Mouse (Mus musculus) forebrain, embryonic 14.5 days (tissue): ENCODE measurements around the gene Hsd11b2. TPM values are rescaled to one million over a fixed set of nuclear protein-coding genes. Genes with fewer than 3 reads are reported as not detected.

Experiments
- ATAC-seq: fragments of 200-750 bp; cut with Nextera tagmentation; 2 replicates; pipeline ENCODE4 v1.8.0; 2017; ENCODE audit warnings: mild to moderate bottlenecking, moderate library complexity
- DNase-seq: peaks from one replicate; pipeline ENCODE4 v3.0.0-alpha.2; 2015; ENCODE audit warnings: low spot score
- H3K27ac ChIP-seq: fragments of 300-500 bp; sonication (generic); 2 replicates; pipeline ENCODE4 v1.5.1; 2014; ENCODE audit warnings: low read depth, mild to moderate bottlenecking, control low read depth, low read length, moderate library complexity
- H3K27me3 ChIP-seq: fragments of 300-500 bp; sonication (generic); replicated peaks from 2 replicates; pipeline ENCODE4 v1.6.1; 2014; ENCODE audit warnings: low read length, control low read depth, mixed read lengths; ENCODE audit not compliant: control insufficient read depth, insufficient read depth
- H3K36me3 ChIP-seq: fragments of 300-500 bp; sonication (generic); 2 replicates; pipeline ENCODE4 v1.6.1; 2014; ENCODE audit warnings: low read length, control low read depth; ENCODE audit not compliant: control insufficient read depth, insufficient read depth
- H3K4me1 ChIP-seq: fragments of 300-500 bp; sonication (generic); 2 replicates; pipeline ENCODE4 v1.6.1; 2014; ENCODE audit warnings: antibody characterized with exemption, low read length, control low read depth; ENCODE audit not compliant: control insufficient read depth, insufficient read depth
- H3K4me2 ChIP-seq: fragments of 300-500 bp; sonication (generic); 2 replicates; pipeline ENCODE4 v1.6.1; 2014; ENCODE audit warnings: mild to moderate bottlenecking, control low read depth, low read length
- H3K4me3 ChIP-seq: fragments of 300-500 bp; sonication (generic); 2 replicates; pipeline ENCODE4 v1.5.1; 2014; ENCODE audit warnings: low read depth, low read length, control low read depth
- H3K9ac ChIP-seq: fragments of 300-500 bp; sonication (generic); 2 replicates; pipeline ENCODE4 v1.6.1; 2014; ENCODE audit warnings: mild to moderate bottlenecking, low read length, control low read depth, moderate library complexity
- H3K9me3 ChIP-seq: fragments of 300-500 bp; sonication (generic); replicated peaks from 2 replicates; pipeline ENCODE4 v1.6.1; 2016; ENCODE audit warnings: low read length, control low read depth, mixed read lengths; ENCODE audit not compliant: control insufficient read depth
- WGBS: fragments of 180-500 bp; shearing (Covaris S2); extraction: QIAGEN DNeasy Blood & Tissue Kit; methylation state at CpG from one replicate; pipeline ENCODE4 v1.1.7; 2014; 5-methylcytosine and 5-hydroxymethylcytosine counted together
- polyA plus RNA-seq: library from polyadenylated mRNA; unstranded; fragments of >200 nt; fragmentation: Nextera tagmentation; extraction: Ambion mirVana; gene quantifications from 2 replicates; pipeline ENCODE4 v1.2.1, GENCODE M21; 2014

The Hsd11b2 gene
- polyA plus RNA-seq, 1 experiment from 2014 or later: 1.1 TPM

GRCm38 (mm10) chr8:105514656-105515055 lies 3.9 kb upstream of the Hsd11b2 start:
- H3K9me3 ChIP-seq: no peaks in the 10 kb centered on the region
- 81% methylated on average over 5 of the region's 5 CpGs for WGBS
- peaks cover 15% of the 10 kb centered on the region for H3K27me3 ChIP-seq
- H3K4me3 ChIP-seq: no peak overlapping the region
- ATAC-seq (no peak), DNase-seq (no peak)
- no peak overlapping the region for H3K9ac ChIP-seq
- no peak overlapping the region for H3K27ac ChIP-seq
- no peaks in the 10 kb centered on the region for H3K36me3 ChIP-seq
- peaks cover 6% of the 10 kb centered on the region; the same call in 1 of the 2 replicates for H3K4me1 ChIP-seq
- no peak overlapping the region for H3K4me2 ChIP-seq

- peak overlapping the region; percentile 43; the same call in 1 of the 2 replicates for H3K9ac ChIP-seq
- 13% methylated on average over 12 of the region's 12 CpGs for WGBS
These were observed 2.4 kb upstream of the Hsd11b2 start for GRCm38 (mm10) chr8:105516018-105516645.

GRCm38 (mm10) chr8:105517346-105517745 lies 1.2 kb upstream of the Hsd11b2 start:
- ATAC-seq (no peak), DNase-seq (no peak)
- Histone ChIP-seq H3K27me3 (peaks cover 15% of the 10 kb centered on the region), H3K27ac (no peak overlapping the region), H3K4me1 (peaks cover 11% of the 10 kb centered on the region), H3K4me3 (no peak overlapping the region), H3K9ac (no peak overlapping the region), H3K4me2 (no peak overlapping the region), H3K36me3 (0 out of 2 replicates have a peak, but pooled peaks cover 5% of the 10 kb centered on the region), H3K9me3 (no peaks in the 10 kb centered on the region)
- 52% methylated on average over 8 of the region's 8 CpGs for WGBS

More at GRCm38 (mm10) chr8:105516018-105516645, 2.4 kb upstream of the Hsd11b2 start:
- Histone ChIP-seq H3K27me3 (peaks cover 15% of the 10 kb centered on the region), H3K4me3 (no peak overlapping the region), H3K4me1 (peaks cover 10% of the 10 kb centered on the region), H3K9me3 (no peaks in the 10 kb centered on the region), H3K36me3 (no peaks in the 10 kb centered on the region), H3K4me2 (peak overlapping the region; percentile 39), H3K27ac (no peak overlapping the region)
- peak; percentile 54 for ATAC-seq
- peak; percentile 85 for DNase-seq

GRCm38 (mm10) chr8:105519591-105519990 lies 1.0 kb downstream of the Hsd11b2 start:
- no peak overlapping the region for H3K27ac ChIP-seq
- H3K4me1 ChIP-seq: peaks cover 11% of the 10 kb centered on the region
- H3K9me3 ChIP-seq: no peaks in the 10 kb centered on the region
- DNase-seq: no peak
- H3K4me3 ChIP-seq: peak overlapping the region; percentile 42
- no peak for ATAC-seq
- peaks cover 20% of the 10 kb centered on the region for H3K36me3 ChIP-seq
- H3K4me2 ChIP-seq: peak overlapping the region; percentile 76; the same call in 1 of the 2 replicates
- 11% methylated on average over 2 of the region's 2 CpGs for WGBS
- H3K9ac ChIP-seq: peak overlapping the region; percentile 66; the same call in 1 of the 2 replicates
- peaks cover 15% of the 10 kb centered on the region for H3K27me3 ChIP-seq

GRCm38 (mm10) chr8:105520521-105520920 lies 2.0 kb downstream of the Hsd11b2 start:
- Histone ChIP-seq H3K9ac (no peak overlapping the region), H3K4me1 (peaks cover 11% of the 10 kb centered on the region), H3K27ac (0 out of 2 replicates have a peak overlapping the region, but pooled peaks have one; percentile 21), H3K4me3 (no peak overlapping the region), H3K9me3 (no peaks in the 10 kb centered on the region), H3K36me3 (peaks cover 28% of the 10 kb centered on the region), H3K27me3 (peaks cover 15% of the 10 kb centered on the region), H3K4me2 (no peak overlapping the region)
- DNase-seq (no peak), ATAC-seq (no peak)
- WGBS: 25% methylated on average over 5 of the region's 5 CpGs

GRCm38 (mm10) chr8:105521061-105521460 lies 2.5 kb downstream of the Hsd11b2 start:
- no peak for ATAC-seq
- Histone ChIP-seq H3K9me3 (no peaks in the 10 kb centered on the region), H3K4me2 (no peak overlapping the region), H3K27me3 (peaks cover 15% of the 10 kb centered on the region), H3K27ac (peak overlapping the region; percentile 21; the same call in 1 of the 2 replicates), H3K9ac (no peak overlapping the region), H3K4me1 (peaks cover 11% of the 10 kb centered on the region), H3K36me3 (peaks cover 28% of the 10 kb centered on the region), H3K4me3 (no peak overlapping the region)
- WGBS: 2% methylated on average over 3 of the region's 3 CpGs
- peak; percentile 20 for DNase-seq

- Histone ChIP-seq H3K27ac (no peak overlapping the region), H3K4me2 (no peak overlapping the region), H3K27me3 (peaks cover 5% of the 10 kb centered on the region), H3K36me3 (peaks cover 33% of the 10 kb centered on the region), H3K4me1 (peaks cover 8% of the 10 kb centered on the region), H3K9ac (no peak overlapping the region), H3K9me3 (no peaks in the 10 kb centered on the region), H3K4me3 (no peak overlapping the region)
- ATAC-seq (no peak), DNase-seq (no peak)
- WGBS: 89% methylated on average over 21 of the region's 21 CpGs
These were observed 3.6 kb downstream of the Hsd11b2 start for GRCm38 (mm10) chr8:105521995-105522769.

- no peak overlapping the region for H3K4me3 ChIP-seq
- no peak overlapping the region for H3K4me2 ChIP-seq
- ATAC-seq (no peak), DNase-seq (no peak)
- no peak overlapping the region for H3K27ac ChIP-seq
- no peak overlapping the region for H3K9ac ChIP-seq
- peaks cover 4% of the 10 kb centered on the region; the same call in 1 of the 2 replicates for H3K27me3 ChIP-seq
- peaks cover 35% of the 10 kb centered on the region for H3K36me3 ChIP-seq
- 91% methylated on average over 9 of the region's 9 CpGs for WGBS
- H3K4me1 ChIP-seq: peaks cover 8% of the 10 kb centered on the region
- no peaks in the 10 kb centered on the region for H3K9me3 ChIP-seq
These were observed 4.3 kb downstream of the Hsd11b2 start for GRCm38 (mm10) chr8:105522890-105523289.

- H3K27ac ChIP-seq: no peak overlapping the region
- 84% methylated on average over 2 of the region's 2 CpGs for WGBS
- ATAC-seq: no peak
- H3K4me3 ChIP-seq: no peak overlapping the region
- H3K27me3 ChIP-seq: no peaks in the 10 kb centered on the region
- H3K4me2 ChIP-seq: no peak overlapping the region
- no peaks in the 10 kb centered on the region for H3K9me3 ChIP-seq
- H3K4me1 ChIP-seq: no peaks in the 10 kb centered on the region
- DNase-seq: no peak
- peaks cover 46% of the 10 kb centered on the region for H3K36me3 ChIP-seq
- no peak overlapping the region for H3K9ac ChIP-seq
These were observed 8.6 kb downstream of the Hsd11b2 start for GRCm38 (mm10) chr8:105527110-105527509.
